Mouse (Mus musculus): ENCODE data around the gene Dpy19l3. TPM values are rescaled to one million over a fixed set of nuclear protein-coding genes. Genes with fewer than 3 reads are reported as not detected.

The Dpy19l3 gene
- polyA plus RNA-seq, 1 experiment = not detected

DNA sequence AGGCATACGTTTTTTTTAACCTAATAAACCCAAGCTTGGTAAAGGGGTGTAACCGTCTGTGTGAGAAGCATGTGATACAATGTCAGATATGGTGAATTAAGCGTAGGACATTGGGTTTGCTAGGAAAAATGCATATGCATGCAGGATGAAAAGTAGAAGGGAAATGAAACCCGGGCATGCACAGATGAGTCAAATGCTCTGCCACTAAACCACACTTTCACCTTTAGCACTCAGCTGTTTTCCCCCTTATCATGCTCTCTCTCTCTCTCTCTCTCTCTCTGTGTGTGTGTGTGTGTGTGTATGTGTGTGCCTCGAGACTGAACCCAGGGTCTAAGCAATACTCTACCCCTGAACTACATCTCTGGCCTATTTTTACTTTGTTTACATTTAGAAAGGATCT is 11.9 kb downstream of the Dpy19l3 start:
- Histone ChIP-seq H3K4me1 (ENCODE audit: control insufficient read depth, insufficient read depth, low read length) (no peaks in the 10 kb centered on the region), H3K27ac (ENCODE audit: insufficient read depth, low read depth, low read length) (no peak overlapping the region), H3K4me3 (ENCODE audit: insufficient read depth, low read depth, low read length) (no peak overlapping the region)
- TF ChIP-seq CTCF (IDR thresholded peaks at IDR 0.05; ENCODE audit: insufficient read depth, low read depth, low read length) (no peak), POLR2A (IDR thresholded peaks at IDR 0.05; ENCODE audit: insufficient read depth, low read depth, low read length) (no peak)
- 83% methylated on average over 5 of the region's 5 CpGs for WGBS

GRCm38 (mm10) chr7:35741858-35742257 is 12.4 kb downstream of the Dpy19l3 start:
- TF ChIP-seq POLR2A (IDR thresholded peaks at IDR 0.05; ENCODE audit: insufficient read depth, low read depth, low read length) (no peak), CTCF (IDR thresholded peaks at IDR 0.05; ENCODE audit: insufficient read depth, low read depth, low read length) (no peak)
- H3K4me3 ChIP-seq (ENCODE audit: insufficient read depth, low read depth, low read length) = no peak overlapping the region
- WGBS = 57% methylated on average over 5 of the region's 5 CpGs
- H3K27ac ChIP-seq (ENCODE audit: insufficient read depth, low read depth, low read length) = no peak overlapping the region
- no peaks in the 10 kb centered on the region for H3K4me1 ChIP-seq (ENCODE audit: control insufficient read depth, insufficient read depth, low read length)

DNA sequence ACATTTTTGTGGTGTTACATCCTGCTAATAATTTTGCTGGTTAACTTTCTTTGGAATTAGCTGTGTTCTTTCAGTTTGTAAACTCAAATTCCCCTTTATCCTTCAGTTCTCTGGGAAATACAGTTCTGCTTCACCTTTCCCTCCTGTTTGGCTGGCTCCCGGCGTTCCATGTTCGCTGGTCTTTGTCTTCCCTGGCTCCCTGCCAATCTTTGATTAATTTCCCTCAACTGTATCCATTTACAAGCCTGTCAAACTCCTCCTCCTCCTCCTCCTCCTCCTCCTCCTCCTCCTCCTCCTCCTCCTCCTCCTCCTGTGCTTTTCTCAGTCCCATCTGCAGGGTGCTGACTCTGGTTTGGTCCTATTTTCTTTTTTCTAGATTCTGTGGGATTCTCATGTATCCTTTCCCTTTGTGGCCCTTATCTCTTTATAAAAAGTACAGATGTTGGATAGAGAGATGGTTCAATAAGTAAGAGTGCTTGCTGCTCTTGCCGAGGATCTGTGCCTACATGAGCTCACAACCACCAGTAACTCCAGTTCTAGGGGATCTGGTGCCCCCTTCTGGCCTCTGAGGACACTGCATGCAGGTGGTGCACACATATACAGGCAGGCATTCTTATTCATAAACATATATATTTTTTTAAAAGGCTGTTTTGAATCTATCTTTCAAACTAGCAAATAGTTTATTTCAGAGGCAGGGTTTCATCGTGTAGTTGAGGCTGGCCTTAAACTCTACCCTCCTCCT is 13.6 kb downstream of the Dpy19l3 start:
- TF ChIP-seq CTCF (IDR thresholded peaks at IDR 0.05; ENCODE audit: insufficient read depth, low read depth, low read length) = no peak
- no peak for TF ChIP-seq POLR2A (IDR thresholded peaks at IDR 0.05; ENCODE audit: insufficient read depth, low read depth, low read length)
- H3K4me1 ChIP-seq (ENCODE audit: control insufficient read depth, insufficient read depth, low read length) = no peaks in the 10 kb centered on the region
- 54% methylated on average over 5 of the region's 5 CpGs for WGBS
- no peak overlapping the region for H3K27ac ChIP-seq (ENCODE audit: insufficient read depth, low read depth, low read length)
- no peak overlapping the region for H3K4me3 ChIP-seq (ENCODE audit: insufficient read depth, low read depth, low read length)

- Histone ChIP-seq H3K4me3 (ENCODE audit: insufficient read depth, low read depth, low read length) (no peak overlapping the region), H3K4me1 (ENCODE audit: control insufficient read depth, insufficient read depth, low read length) (no peaks in the 10 kb centered on the region)
- TF ChIP-seq POLR2A (IDR thresholded peaks at IDR 0.05; ENCODE audit: insufficient read depth, low read depth, low read length) (no peak), CTCF (IDR thresholded peaks at IDR 0.05; ENCODE audit: insufficient read depth, low read depth, low read length) (no peak)
Measured at GRCm38 (mm10) chr7:35738871-35739270, 15.4 kb downstream of the Dpy19l3 start.

DNA sequence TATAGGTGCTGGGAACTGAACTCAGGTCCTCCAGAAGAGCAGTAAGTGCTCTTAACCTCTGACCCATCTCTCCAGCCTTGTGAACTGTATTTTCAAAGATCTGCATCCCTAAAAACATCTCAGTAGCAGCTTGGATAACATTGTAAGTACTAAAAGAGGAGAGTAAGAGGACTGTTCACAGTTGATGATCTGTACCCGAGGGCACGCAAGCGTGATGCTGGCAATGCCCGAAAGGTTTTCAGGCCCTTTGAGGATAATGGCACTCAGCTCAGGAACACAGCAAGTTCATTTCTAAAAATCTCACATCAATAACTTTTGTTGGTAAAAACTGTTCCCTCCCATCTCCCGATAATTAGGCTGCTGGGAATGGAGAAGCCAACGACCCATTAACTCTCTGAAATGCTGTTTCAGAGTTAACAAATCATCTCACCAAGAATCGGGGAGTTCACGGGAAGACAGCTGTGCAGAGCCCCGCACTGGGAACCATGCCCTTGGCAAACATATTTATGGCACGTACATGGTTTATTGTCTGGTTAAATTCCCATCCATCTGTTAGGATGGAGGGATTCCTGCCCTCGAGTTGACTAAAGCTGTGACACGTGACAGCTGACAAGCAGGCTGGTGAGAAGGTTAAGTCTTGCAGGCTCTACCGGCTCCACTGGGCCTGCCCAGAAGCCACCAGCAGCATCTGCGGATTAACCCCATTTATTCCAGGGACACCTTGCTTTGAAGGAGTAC is 20.8 kb downstream of the Dpy19l3 start:
- Histone ChIP-seq H3K27ac (ENCODE audit: insufficient read depth, low read depth, low read length) (0 out of 2 replicates have a peak overlapping the region, but pooled peaks have one; percentile 3), H3K4me3 (ENCODE audit: insufficient read depth, low read depth, low read length) (no peak overlapping the region), H3K4me1 (ENCODE audit: control insufficient read depth, insufficient read depth, low read length) (peaks cover 10% of the 10 kb centered on the region)
- no peak for TF ChIP-seq POLR2A (IDR thresholded peaks at IDR 0.05; ENCODE audit: insufficient read depth, low read depth, low read length)
- no peak for TF ChIP-seq CTCF (IDR thresholded peaks at IDR 0.05; ENCODE audit: insufficient read depth, low read depth, low read length)
- WGBS = 46% methylated on average over 14 of the region's 14 CpGs

More at GRCm38 (mm10) chr7:35738871-35739270, 15.4 kb downstream of the Dpy19l3 start:
- H3K27ac ChIP-seq (ENCODE audit: insufficient read depth, low read depth, low read length) = no peak overlapping the region

GRCm38 (mm10) chr7:35732585-35733059 is 21.6 kb downstream of the Dpy19l3 start:
- H3K27ac ChIP-seq (ENCODE audit: insufficient read depth, low read depth, low read length) = no peak overlapping the region

DNA sequence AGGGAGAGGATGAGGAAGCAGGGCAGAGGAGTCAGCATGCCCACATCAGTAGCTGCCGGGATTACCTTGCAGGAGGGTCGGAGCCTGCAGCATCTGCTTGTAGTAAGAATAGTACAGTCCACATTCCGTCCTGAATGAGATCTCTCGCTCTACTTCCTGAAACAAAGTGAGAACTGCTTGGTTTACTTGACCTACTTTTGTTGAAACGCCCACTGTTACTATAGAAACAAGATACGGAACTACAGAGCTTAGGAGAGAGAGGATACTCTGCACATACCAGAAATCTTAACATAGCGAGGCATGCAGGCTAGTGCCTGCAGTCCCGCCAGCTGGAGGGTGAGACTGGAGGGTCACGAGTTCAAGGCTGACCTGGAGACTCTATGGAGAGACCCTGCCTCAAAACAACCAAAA is 24.6 kb downstream of the Dpy19l3 start:
- 22% methylated on average over 9 of the region's 9 CpGs for WGBS
- no peak overlapping the region for H3K27ac ChIP-seq (ENCODE audit: insufficient read depth, low read depth, low read length)
- no peak for TF ChIP-seq CTCF (IDR thresholded peaks at IDR 0.05; ENCODE audit: insufficient read depth, low read depth, low read length)
- TF ChIP-seq POLR2A (IDR thresholded peaks at IDR 0.05; ENCODE audit: insufficient read depth, low read depth, low read length) = no peak
- no peak overlapping the region for H3K4me3 ChIP-seq (ENCODE audit: insufficient read depth, low read depth, low read length)
- peaks cover 10% of the 10 kb centered on the region for H3K4me1 ChIP-seq (ENCODE audit: control insufficient read depth, insufficient read depth, low read length)

More at GRCm38 (mm10) chr7:35732585-35733059, 21.6 kb downstream of the Dpy19l3 start:
- peaks cover 10% of the 10 kb centered on the region for H3K4me1 ChIP-seq (ENCODE audit: control insufficient read depth, insufficient read depth, low read length)
- no peak for TF ChIP-seq CTCF (IDR thresholded peaks at IDR 0.05; ENCODE audit: insufficient read depth, low read depth, low read length)
- TF ChIP-seq POLR2A (IDR thresholded peaks at IDR 0.05; ENCODE audit: insufficient read depth, low read depth, low read length) = no peak
- 26% methylated on average over 10 of the region's 10 CpGs for WGBS
- no peak overlapping the region for H3K4me3 ChIP-seq (ENCODE audit: insufficient read depth, low read depth, low read length)

- H3K4me1 ChIP-seq (ENCODE audit: control insufficient read depth, insufficient read depth, low read length) = peaks cover 10% of the 10 kb centered on the region
- WGBS = 95% methylated on average over 12 of the region's 12 CpGs
- H3K27ac ChIP-seq (ENCODE audit: insufficient read depth, low read depth, low read length) = no peak overlapping the region
- no peak overlapping the region for H3K4me3 ChIP-seq (ENCODE audit: insufficient read depth, low read depth, low read length)
- no peak for TF ChIP-seq POLR2A (IDR thresholded peaks at IDR 0.05; ENCODE audit: insufficient read depth, low read depth, low read length)
- no peak for TF ChIP-seq CTCF (IDR thresholded peaks at IDR 0.05; ENCODE audit: insufficient read depth, low read depth, low read length)
Measured at GRCm38 (mm10) chr7:35728376-35728775, 25.9 kb downstream of the Dpy19l3 start.

- TF ChIP-seq CTCF (IDR thresholded peaks at IDR 0.05; ENCODE audit: insufficient read depth, low read depth, low read length) (no peak), POLR2A (IDR thresholded peaks at IDR 0.05; ENCODE audit: insufficient read depth, low read depth, low read length) (no peak)
- Histone ChIP-seq H3K4me3 (ENCODE audit: insufficient read depth, low read depth, low read length) (no peak overlapping the region), H3K4me1 (ENCODE audit: control insufficient read depth, insufficient read depth, low read length) (0 out of 2 replicates have a peak, but pooled peaks cover 2% of the 10 kb centered on the region), H3K27ac (ENCODE audit: insufficient read depth, low read depth, low read length) (no peak overlapping the region)
- WGBS = 98% methylated on average over 2 of the region's 2 CpGs
Measured at GRCm38 (mm10) chr7:35723035-35723434, 31.2 kb downstream of the Dpy19l3 start.

Measured in olfactory bulb, adult 2 months (tissue).